Mouse (Mus musculus): Measurements from ENCODE around the gene Map1b. TPM values are rescaled to one million over a fixed set of nuclear protein-coding genes. Genes with fewer than 3 reads are reported as not detected.

The Map1b gene
- total and polyA plus RNA-seq, 3 experiments: 2.1 to 14.6 (median 10.2) TPM

GRCm38 (mm10) chr13:99470084-99470483 lies 46.3 kb downstream of the Map1b start:
- H3K9ac ChIP-seq (ENCODE audit: low read depth, low read length): no peak overlapping the region
- intact Hi-C loops (cut with DNase I): no loop called here
- WGBS: 97% methylated on average over 7 of the region's 7 CpGs
- DNase-seq: no peak
- TF ChIP-seq EP300 (IDR thresholded peaks at IDR 0.05; ENCODE audit: insufficient read depth, low read depth, low read length) (no peak), POLR2A (IDR thresholded peaks at IDR 0.05; ENCODE audit: insufficient read depth, low read depth, low read length) (no peak), CTCF (IDR thresholded peaks at IDR 0.05) (no peak)
- no peak overlapping the region for H3K4me3 ChIP-seq
- H3K79me2 ChIP-seq (replicated peaks; ENCODE audit: control insufficient read depth, insufficient read depth, low read length): no peaks in the 10 kb centered on the region
- H3K4me1 ChIP-seq (ENCODE audit: control insufficient read depth, insufficient read depth, low read length): peaks cover 2% of the 10 kb centered on the region
- no peaks in the 10 kb centered on the region for H3K27me3 ChIP-seq (ENCODE audit: control insufficient read depth, insufficient read depth, low read length)
- no peak overlapping the region for H3K27ac ChIP-seq
- no peaks in the 10 kb centered on the region for H3K36me3 ChIP-seq (ENCODE audit: control insufficient read depth, insufficient read depth, low read length)

GRCm38 (mm10) chr13:99468267-99468666 lies 48.1 kb downstream of the Map1b start:
- intact Hi-C loops (cut with DNase I): loop anchor here (5.0 kb wide), 1 partner anchor 39 kb away; no protein-coding TSS in a partner anchor
- TF ChIP-seq CTCF (IDR thresholded peaks at IDR 0.05): no peak
- no peak for DNase-seq
- WGBS: 92% methylated on average over 2 of the region's 2 CpGs
- no peaks in the 10 kb centered on the region for H3K79me2 ChIP-seq (replicated peaks; ENCODE audit: control insufficient read depth, insufficient read depth, low read length)
- no peaks in the 10 kb centered on the region for H3K36me3 ChIP-seq (ENCODE audit: control insufficient read depth, insufficient read depth, low read length)
- no peaks in the 10 kb centered on the region; the same call in 1 of the 2 replicates for H3K4me1 ChIP-seq (ENCODE audit: control insufficient read depth, insufficient read depth, low read length)
- H3K27ac ChIP-seq: no peak overlapping the region
- no peak overlapping the region for H3K9ac ChIP-seq (ENCODE audit: low read depth, low read length)
- H3K27me3 ChIP-seq (ENCODE audit: control insufficient read depth, insufficient read depth, low read length): no peaks in the 10 kb centered on the region
- H3K4me3 ChIP-seq: no peak overlapping the region

GRCm38 (mm10) chr13:99466811-99467315 lies 49.5 kb downstream of the Map1b start:
- WGBS: 82% methylated on average over 6 of the region's 6 CpGs
- DNase-seq: no peak
- H3K9ac ChIP-seq (ENCODE audit: low read depth, low read length): no peak overlapping the region
- no peak for TF ChIP-seq CTCF (IDR thresholded peaks at IDR 0.05)
- no peak for TF ChIP-seq EP300 (IDR thresholded peaks at IDR 0.05; ENCODE audit: insufficient read depth, low read depth, low read length)
- TF ChIP-seq POLR2A (IDR thresholded peaks at IDR 0.05; ENCODE audit: insufficient read depth, low read depth, low read length): no peak
- intact Hi-C loops (cut with DNase I): loop anchor here (5.0 kb wide), 1 partner anchor 40 kb away; no protein-coding TSS in a partner anchor
- no peak overlapping the region for H3K27ac ChIP-seq
- H3K27me3 ChIP-seq (ENCODE audit: control insufficient read depth, insufficient read depth, low read length): no peaks in the 10 kb centered on the region
- no peaks in the 10 kb centered on the region; the same call in 1 of the 2 replicates for H3K4me1 ChIP-seq (ENCODE audit: control insufficient read depth, insufficient read depth, low read length)
- no peaks in the 10 kb centered on the region for H3K36me3 ChIP-seq (ENCODE audit: control insufficient read depth, insufficient read depth, low read length)
- no peaks in the 10 kb centered on the region for H3K79me2 ChIP-seq (replicated peaks; ENCODE audit: control insufficient read depth, insufficient read depth, low read length)
- H3K4me3 ChIP-seq: no peak overlapping the region

GRCm38 (mm10) chr13:99466064-99466463 lies 50.3 kb downstream of the Map1b start:
- Histone ChIP-seq H3K27ac (no peak overlapping the region), H3K4me3 (no peak overlapping the region), H3K27me3 (ENCODE audit: control insufficient read depth, insufficient read depth, low read length) (no peaks in the 10 kb centered on the region), H3K4me1 (ENCODE audit: control insufficient read depth, insufficient read depth, low read length) (no peaks in the 10 kb centered on the region; the same call in 1 of the 2 replicates), H3K9ac (ENCODE audit: low read depth, low read length) (no peak overlapping the region), H3K79me2 (replicated peaks; ENCODE audit: control insufficient read depth, insufficient read depth, low read length) (no peaks in the 10 kb centered on the region), H3K36me3 (ENCODE audit: control insufficient read depth, insufficient read depth, low read length) (no peaks in the 10 kb centered on the region)
- intact Hi-C loops (cut with DNase I): loop anchor here (5.0 kb wide), 1 partner anchor 41 kb away; no protein-coding TSS in a partner anchor
- TF ChIP-seq CTCF (IDR thresholded peaks at IDR 0.05): no peak
- no peak for TF ChIP-seq EP300 (IDR thresholded peaks at IDR 0.05; ENCODE audit: insufficient read depth, low read depth, low read length)
- TF ChIP-seq POLR2A (IDR thresholded peaks at IDR 0.05; ENCODE audit: insufficient read depth, low read depth, low read length): no peak
- WGBS: 89% methylated on average over 2 of the region's 2 CpGs
- DNase-seq: no peak

GRCm38 (mm10) chr13:99464551-99464950 lies 51.8 kb downstream of the Map1b start:
- peak; percentile 34 to 39 for DNase-seq
- no peak overlapping the region for H3K9ac ChIP-seq (ENCODE audit: low read depth, low read length)
- no peaks in the 10 kb centered on the region for H3K79me2 ChIP-seq (replicated peaks; ENCODE audit: control insufficient read depth, insufficient read depth, low read length)
- TF ChIP-seq POLR2A (IDR thresholded peaks at IDR 0.05; ENCODE audit: insufficient read depth, low read depth, low read length): no peak
- no peak for TF ChIP-seq CTCF (IDR thresholded peaks at IDR 0.05)
- no peak for TF ChIP-seq EP300 (IDR thresholded peaks at IDR 0.05; ENCODE audit: insufficient read depth, low read depth, low read length)
- intact Hi-C loops (cut with DNase I): loop anchor here (5.0 kb wide), 1 partner anchor 47 kb away; no protein-coding TSS in a partner anchor
- no peak overlapping the region for H3K27ac ChIP-seq
- peaks cover 2% of the 10 kb centered on the region for H3K4me1 ChIP-seq (ENCODE audit: control insufficient read depth, insufficient read depth, low read length)
- H3K4me3 ChIP-seq: no peak overlapping the region
- H3K27me3 ChIP-seq (ENCODE audit: control insufficient read depth, insufficient read depth, low read length): no peaks in the 10 kb centered on the region
- H3K36me3 ChIP-seq (ENCODE audit: control insufficient read depth, insufficient read depth, low read length): no peaks in the 10 kb centered on the region; the same call in 1 of the 2 replicates
- 69% methylated on average over 4 of the region's 4 CpGs for WGBS

- H3K4me1 ChIP-seq (ENCODE audit: control insufficient read depth, insufficient read depth, low read length): peaks cover 2% of the 10 kb centered on the region
- no peaks in the 10 kb centered on the region for H3K79me2 ChIP-seq (replicated peaks; ENCODE audit: control insufficient read depth, insufficient read depth, low read length)
- TF ChIP-seq CTCF (IDR thresholded peaks at IDR 0.05) (no peak), EP300 (IDR thresholded peaks at IDR 0.05; ENCODE audit: insufficient read depth, low read depth, low read length) (no peak), POLR2A (IDR thresholded peaks at IDR 0.05; ENCODE audit: insufficient read depth, low read depth, low read length) (no peak)
- DNase-seq: peak in 1 of 2 experiments; percentile 5
- H3K27ac ChIP-seq: no peak overlapping the region
- no peak overlapping the region for H3K9ac ChIP-seq (ENCODE audit: low read depth, low read length)
- intact Hi-C loops (cut with DNase I): loop anchor here (5.0 kb wide), 1 partner anchor 45 kb away; no protein-coding TSS in a partner anchor
- WGBS: 92% methylated on average over 4 of the region's 4 CpGs
- H3K27me3 ChIP-seq (ENCODE audit: control insufficient read depth, insufficient read depth, low read length): no peaks in the 10 kb centered on the region
- no peaks in the 10 kb centered on the region; the same call in 1 of the 2 replicates for H3K36me3 ChIP-seq (ENCODE audit: control insufficient read depth, insufficient read depth, low read length)
- H3K4me3 ChIP-seq: no peak overlapping the region
Observed at GRCm38 (mm10) chr13:99461886-99462285, 54.5 kb downstream of the Map1b start.

Data from heart, adult 2 months (tissue).